Mouse (Mus musculus) stomach, embryonic 16.5 days (tissue): Measurements from ENCODE around the gene Tasp1. TPM values are rescaled to one million over a fixed set of nuclear protein-coding genes. Genes with fewer than 3 reads are reported as not detected.
"Not testable (repeated sequence)": the region's sequence is repeated elsewhere in the genome, so short reads cannot be mapped to it uniquely, and the experiment has no call there.

Experiments used
- ATAC-seq: fragments of 200-750 bp; cut with Nextera tagmentation; 2 replicates; pipeline ENCODE4 v1.8.0; 2017; ENCODE audit warnings: moderate number of reproducible peaks, moderate TSS enrichment; ENCODE audit not compliant: insufficient read depth, low FRiP score
- H3K27ac ChIP-seq: fragments of 300-500 bp; sonication (generic); 2 replicates; pipeline ENCODE4 v1.5.1; 2014; ENCODE audit warnings: low read length
- H3K27me3 ChIP-seq: fragments of 300-500 bp; sonication (generic); 2 replicates; pipeline ENCODE4 v1.6.1; 2014; ENCODE audit warnings: low read length, control low read depth, mixed read lengths; ENCODE audit not compliant: control insufficient read depth, insufficient read depth
- H3K36me3 ChIP-seq: fragments of 300-500 bp; sonication (generic); 2 replicates; pipeline ENCODE4 v1.6.1; 2014; ENCODE audit warnings: low read length; ENCODE audit not compliant: control insufficient read depth, insufficient read depth
- H3K4me1 ChIP-seq: fragments of 300-500 bp; sonication (generic); 2 replicates; pipeline ENCODE4 v1.6.1; 2014; ENCODE audit warnings: low read length, control low read depth, mixed read lengths; ENCODE audit not compliant: control insufficient read depth, insufficient read depth
- H3K4me2 ChIP-seq: fragments of 300-500 bp; sonication (generic); 2 replicates; pipeline ENCODE4 v1.6.1; 2014; ENCODE audit warnings: low read depth, low read length, mixed read lengths
- H3K4me3 ChIP-seq: fragments of 300-500 bp; sonication (generic); replicated peaks from 2 replicates; pipeline ENCODE4 v1.5.1; 2014; ENCODE audit warnings: mild to moderate bottlenecking, low read length
- H3K9ac ChIP-seq: fragments of 300-500 bp; sonication (generic); 2 replicates; pipeline ENCODE4 v1.6.1; 2014; ENCODE audit warnings: low read length
- H3K9me3 ChIP-seq: fragments of 300-500 bp; sonication (generic); replicated peaks from 2 replicates; pipeline ENCODE4 v1.6.1; 2016; ENCODE audit warnings: low read length, control low read depth; ENCODE audit not compliant: control insufficient read depth
- WGBS: fragments of 180-500 bp; shearing (Covaris S2); extraction: QIAGEN DNeasy Blood & Tissue Kit; methylation state at CpG from one replicate; pipeline ENCODE4 v1.1.7; 2014; 5-methylcytosine and 5-hydroxymethylcytosine counted together
- polyA plus RNA-seq: library from polyadenylated mRNA; unstranded; fragments of >200 nt; fragmentation: Nextera tagmentation; extraction: Ambion mirVana; gene quantifications from 2 replicates; pipeline ENCODE4 v1.2.1, GENCODE M21; 2015

The Tasp1 gene
- polyA plus RNA-seq, 1 experiment from 2014 or later: 23.9 TPM

GRCm38 (mm10) chr2:140024937-140025336, 41.7 kb downstream of the Tasp1 start:
- H3K4me2 ChIP-seq: no peak overlapping the region

GRCm38 (mm10) chr2:140007406-140007805, 59.2 kb downstream of the Tasp1 start:
- Histone ChIP-seq H3K27ac (no peak overlapping the region), H3K9ac (no peak overlapping the region), H3K36me3 (no peaks in the 10 kb centered on the region), H3K27me3 (no peaks in the 10 kb centered on the region), H3K4me3 (no peak overlapping the region), H3K4me2 (no peak overlapping the region), H3K4me1 (no peaks in the 10 kb centered on the region), H3K9me3 (no peaks in the 10 kb centered on the region)
- 88% methylated on average over 3 of the region's 3 CpGs for WGBS
- ATAC-seq: no peak

More at GRCm38 (mm10) chr2:140024937-140025336, 41.7 kb downstream of the Tasp1 start:
- no peaks in the 10 kb centered on the region for H3K27me3 ChIP-seq
- H3K4me1 ChIP-seq: no peaks in the 10 kb centered on the region
- H3K4me3 ChIP-seq: no peak overlapping the region
- H3K9ac ChIP-seq: no peak overlapping the region
- no peaks in the 10 kb centered on the region for H3K36me3 ChIP-seq
- ATAC-seq: no peak
- H3K27ac ChIP-seq: no peak overlapping the region
- WGBS: 46% methylated on average over 4 of the region's 4 CpGs
- no peaks in the 10 kb centered on the region for H3K9me3 ChIP-seq

- Histone ChIP-seq H3K9ac (no peak overlapping the region), H3K9me3 (no peaks in the 10 kb centered on the region), H3K4me2 (no peak overlapping the region), H3K4me3 (no peak overlapping the region), H3K27me3 (no peaks in the 10 kb centered on the region), H3K27ac (no peak overlapping the region), H3K36me3 (no peaks in the 10 kb centered on the region), H3K4me1 (no peaks in the 10 kb centered on the region)
- 95% methylated on average over 2 of the region's 2 CpGs for WGBS
- no peak for ATAC-seq
Measured at GRCm38 (mm10) chr2:139998170-139998569, 68.4 kb downstream of the Tasp1 start.

GRCm38 (mm10) chr2:139989907-139990306, 76.7 kb downstream of the Tasp1 start:
- not testable (repeated sequence) for H3K4me3 ChIP-seq, ATAC-seq, H3K9ac ChIP-seq, H3K27ac ChIP-seq, H3K36me3 ChIP-seq, H3K4me2 ChIP-seq, H3K4me1 ChIP-seq, H3K9me3 ChIP-seq, H3K27me3 ChIP-seq
- 89% methylated on average over 1 of the region's 1 CpGs for WGBS

- Histone ChIP-seq H3K36me3 (no peaks in the 10 kb centered on the region), H3K4me3 (no peak overlapping the region), H3K4me1 (no peaks in the 10 kb centered on the region), H3K4me2 (no peak overlapping the region), H3K27me3 (no peaks in the 10 kb centered on the region), H3K9ac (no peak overlapping the region), H3K9me3 (no peaks in the 10 kb centered on the region; the same call in 1 of the 2 replicates), H3K27ac (no peak overlapping the region)
- no peak for ATAC-seq
- WGBS: 72% methylated on average over 2 of the region's 2 CpGs
Measured at GRCm38 (mm10) chr2:139967451-139967850, 99.2 kb downstream of the Tasp1 start.

- no peak overlapping the region for H3K4me3 ChIP-seq
- no peaks in the 10 kb centered on the region for H3K27me3 ChIP-seq
- no peak for ATAC-seq
- H3K27ac ChIP-seq: no peak overlapping the region
- H3K4me2 ChIP-seq: no peak overlapping the region
- WGBS: 58% methylated on average over 3 of the region's 3 CpGs
- no peaks in the 10 kb centered on the region for H3K36me3 ChIP-seq
- H3K4me1 ChIP-seq: no peaks in the 10 kb centered on the region
- no peak overlapping the region for H3K9ac ChIP-seq
- H3K9me3 ChIP-seq: no peaks in the 10 kb centered on the region; the same call in 1 of the 2 replicates
Measured at GRCm38 (mm10) chr2:139966288-139966687, 100.3 kb downstream of the Tasp1 start.

GRCm38 (mm10) chr2:139948843-139949242, 117.8 kb downstream of the Tasp1 start:
- no peak overlapping the region for H3K4me2 ChIP-seq
- H3K9me3 ChIP-seq: no peaks in the 10 kb centered on the region
- 34% methylated on average over 1 of the region's 1 CpGs for WGBS
- no peak overlapping the region for H3K9ac ChIP-seq
- H3K4me1 ChIP-seq: no peaks in the 10 kb centered on the region
- no peak for ATAC-seq
- H3K27me3 ChIP-seq: no peaks in the 10 kb centered on the region
- no peak overlapping the region for H3K27ac ChIP-seq
- H3K4me3 ChIP-seq: no peak overlapping the region
- H3K36me3 ChIP-seq: no peaks in the 10 kb centered on the region

- Histone ChIP-seq H3K36me3 (peaks cover 5% of the 10 kb centered on the region; the same call in 1 of the 2 replicates), H3K4me3 (no peak overlapping the region), H3K27me3 (no peaks in the 10 kb centered on the region), H3K4me1 (no peaks in the 10 kb centered on the region), H3K9me3 (no peaks in the 10 kb centered on the region), H3K4me2 (no peak overlapping the region), H3K9ac (no peak overlapping the region), H3K27ac (no peak overlapping the region)
- no peak for ATAC-seq
- 67% methylated on average over 2 of the region's 2 CpGs for WGBS
Measured at GRCm38 (mm10) chr2:139937581-139937980, 129.0 kb downstream of the Tasp1 start.

- Histone ChIP-seq H3K27me3 (no peaks in the 10 kb centered on the region), H3K9ac (no peak overlapping the region), H3K27ac (no peak overlapping the region), H3K9me3 (no peaks in the 10 kb centered on the region), H3K4me3 (no peak overlapping the region), H3K36me3 (0 out of 2 replicates have a peak, but pooled peaks cover 2% of the 10 kb centered on the region), H3K4me2 (no peak overlapping the region), H3K4me1 (no peaks in the 10 kb centered on the region)
- no peak for ATAC-seq
- WGBS: 83% methylated on average over 10 of the region's 10 CpGs
Measured at GRCm38 (mm10) chr2:139934577-139934976, 132.0 kb downstream of the Tasp1 start.
